Mouse (Mus musculus): ENCODE measurements around the gene Ptgdr.

GRCm38 (mm10) chr14:44865661-44866060, 6.5 kb upstream of the Ptgdr start:
- TF ChIP-seq CTCF (IDR thresholded peaks at IDR 0.05; ENCODE audit: low read depth), result no peak
- no peak for TF ChIP-seq EP300 (optimal IDR thresholded peaks at IDR 0.05)

Data from stomach, postnatal 0 days (tissue).